Mouse (Mus musculus): Measurements from ENCODE around the gene Adap2.
"Not testable (repeated sequence)": the region's sequence is repeated elsewhere in the genome, so short reads cannot be mapped to it uniquely, and the experiment has no call there.

Gene Adap2

GRCm38 (mm10) chr11:80153857-80154495 is at the start of gene Adap2:
TSS of gene Adap2 (plus strand) at chr11:80154105.
- peak; percentile 36 to 50 for DNase-seq (ENCODE audit: low spot score in 2 of 2)

- DNase-seq (ENCODE audit: low spot score in 2 of 2): no peak
Measured at GRCm38 (mm10) chr11:80104407-80104806, 49.5 kb upstream of the Adap2 start.

- no peak for DNase-seq (ENCODE audit: low spot score in 2 of 2)
Measured at GRCm38 (mm10) chr11:80116411-80116810, 37.5 kb upstream of the Adap2 start.

- DNase-seq (ENCODE audit: low spot score in 2 of 2): no peak
Measured at GRCm38 (mm10) chr11:80132050-80132449, 21.9 kb upstream of the Adap2 start.

- DNase-seq (ENCODE audit: low spot score in 2 of 2): no peak
Measured at GRCm38 (mm10) chr11:80134744-80135143, 19.2 kb upstream of the Adap2 start.

- DNase-seq (ENCODE audit: low spot score in 2 of 2): no peak
Measured at GRCm38 (mm10) chr11:80135954-80136683, 17.8 kb upstream of the Adap2 start.

GRCm38 (mm10) chr11:80136786-80137185 is 17.1 kb upstream of the Adap2 start:
- no peak for DNase-seq (ENCODE audit: low spot score in 2 of 2)

- DNase-seq (ENCODE audit: low spot score in 2 of 2): no peak
Measured at GRCm38 (mm10) chr11:80137773-80138172, 16.1 kb upstream of the Adap2 start.

GRCm38 (mm10) chr11:80141825-80142521 is 11.9 kb upstream of the Adap2 start, which contains the start of gene Tefm:
TSS of gene Tefm (minus strand) at chr11:80142175.
- DNase-seq (ENCODE audit: low spot score in 2 of 2): peak; percentile 59 to 65

DNA sequence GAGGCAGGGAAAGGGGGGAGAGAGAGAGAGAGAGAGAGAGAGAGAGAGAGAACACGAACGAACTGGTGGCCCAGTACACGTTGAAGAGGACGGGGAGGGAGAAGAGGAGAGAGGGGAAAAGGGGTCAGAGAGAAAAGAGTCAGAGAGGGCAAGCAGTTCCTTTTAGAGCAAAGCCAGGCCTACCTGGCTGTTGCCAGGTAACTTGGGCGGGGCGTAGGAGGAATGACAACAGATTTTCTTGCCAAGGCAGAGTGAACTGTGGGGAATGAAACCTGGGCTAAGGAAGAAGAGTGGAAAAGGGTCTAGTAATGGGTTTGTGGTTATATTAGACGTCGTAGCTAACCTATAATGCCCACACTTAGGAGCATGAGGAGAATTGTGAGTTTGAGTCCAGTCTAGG is 11.0 kb upstream of the Adap2 start:
- DNase-seq (ENCODE audit: low spot score in 2 of 2): no peak

DNA sequence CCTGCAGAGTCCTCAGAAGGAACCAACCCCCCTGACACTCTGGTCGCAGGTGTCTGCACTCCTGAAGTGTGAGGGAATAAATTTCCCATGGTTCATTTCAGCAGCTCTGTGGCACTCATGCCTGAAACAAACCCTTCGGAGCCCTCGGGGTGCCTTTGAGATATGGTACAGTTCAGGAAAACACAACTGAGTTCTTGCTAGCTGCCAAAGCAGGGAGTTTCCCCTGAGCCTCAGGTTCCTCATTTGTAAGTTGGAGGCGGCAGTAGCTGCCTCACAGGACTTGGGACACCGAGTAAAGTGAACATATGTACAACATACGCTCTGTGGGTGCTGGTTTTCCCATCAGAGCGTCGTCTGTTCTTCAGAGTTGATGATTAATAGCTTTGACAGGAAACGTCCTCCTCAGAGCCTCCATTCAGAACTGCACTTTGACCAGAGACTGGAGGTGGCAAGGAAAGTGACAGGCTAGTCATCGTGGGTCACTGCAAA is 8.1 kb upstream of the Adap2 start:
- no peak for DNase-seq (ENCODE audit: low spot score in 2 of 2)

- DNase-seq (ENCODE audit: low spot score in 2 of 2): no peak
Measured at GRCm38 (mm10) chr11:80147748-80148147, 6.2 kb upstream of the Adap2 start.

- DNase-seq (ENCODE audit: low spot score in 2 of 2): no peak
Measured at GRCm38 (mm10) chr11:80148313-80148712, 5.6 kb upstream of the Adap2 start.

DNA sequence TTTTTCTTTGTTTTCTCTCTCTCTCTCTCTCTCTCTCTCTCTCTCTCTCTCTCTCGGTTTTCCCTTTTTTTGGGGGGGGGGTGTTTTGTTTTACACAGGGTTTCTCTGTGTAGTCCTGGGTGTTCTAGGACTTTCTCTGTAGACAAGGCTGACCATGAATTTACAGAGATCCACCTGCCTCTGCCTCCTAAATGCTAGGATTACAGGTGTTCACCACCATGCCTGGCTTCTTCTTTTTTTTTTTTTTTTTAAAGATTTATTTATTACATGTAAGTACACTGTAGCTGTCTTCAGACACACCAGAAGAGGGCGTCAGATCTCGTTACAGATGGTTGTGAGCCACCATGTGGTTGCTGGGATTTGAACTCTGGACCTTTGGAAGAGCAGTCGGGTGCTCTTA is 4.9 kb upstream of the Adap2 start:
- DNase-seq (ENCODE audit: low spot score in 2 of 2): not testable (repeated sequence)

DNA sequence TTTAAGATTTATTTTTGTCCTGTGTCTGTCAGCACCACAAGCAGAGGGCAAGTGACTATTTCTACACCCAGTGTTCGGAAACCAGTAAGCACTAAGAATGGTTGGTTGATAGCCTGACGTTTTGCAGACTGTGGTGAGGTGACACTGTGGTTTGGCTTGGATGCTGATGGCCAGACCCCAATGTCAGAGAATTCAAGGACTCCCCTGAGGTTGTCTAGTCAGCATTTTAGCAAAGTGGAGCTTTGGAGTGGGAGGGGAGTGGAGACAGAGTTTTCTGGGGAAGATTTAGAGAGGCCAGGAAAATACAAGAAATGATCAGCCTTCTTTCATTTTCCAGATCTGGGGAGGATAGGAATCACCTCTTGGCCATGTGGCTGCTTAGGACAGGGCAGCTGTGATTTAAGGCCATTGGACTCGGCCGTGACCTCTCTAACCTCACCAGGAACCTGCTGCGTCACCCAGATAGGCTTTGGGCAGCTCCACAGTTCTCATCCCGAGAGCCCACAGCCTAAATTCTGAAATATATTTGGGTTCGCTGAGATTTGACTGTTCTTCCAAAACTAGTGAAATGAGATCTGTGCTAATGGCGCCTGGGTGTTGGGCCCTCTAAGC is 4.4 kb upstream of the Adap2 start:
- no peak for DNase-seq (ENCODE audit: low spot score in 2 of 2)

DNA sequence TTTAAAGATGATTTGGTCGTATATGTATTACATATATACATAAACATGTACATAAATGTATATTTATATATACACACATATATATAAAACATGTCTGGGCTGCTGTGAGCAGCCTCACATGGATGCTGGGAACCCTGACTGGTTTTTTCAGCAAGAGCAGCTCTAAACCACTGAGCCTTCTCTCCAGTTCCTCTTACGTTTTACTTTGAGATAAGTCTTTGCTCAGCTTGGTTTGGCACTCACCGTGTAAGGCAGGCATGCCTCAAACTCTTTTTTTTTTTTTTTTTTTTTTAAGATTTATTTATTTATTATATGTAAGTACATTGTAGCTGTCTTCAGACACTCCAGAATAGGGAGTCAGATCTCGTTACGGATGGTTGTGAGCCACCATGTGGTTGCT is 3.3 kb upstream of the Adap2 start:
- DNase-seq (ENCODE audit: low spot score in 2 of 2): no peak

- no peak for DNase-seq (ENCODE audit: low spot score in 2 of 2)
Measured at GRCm38 (mm10) chr11:80151541-80151940, 2.4 kb upstream of the Adap2 start.

GRCm38 (mm10) chr11:80152376-80152775 is 1.5 kb upstream of the Adap2 start:
- no peak for DNase-seq (ENCODE audit: low spot score in 2 of 2)

- DNase-seq (ENCODE audit: low spot score in 2 of 2): no peak
Measured at GRCm38 (mm10) chr11:80154501-80154900, 596 bp downstream of the Adap2 start.

DNA sequence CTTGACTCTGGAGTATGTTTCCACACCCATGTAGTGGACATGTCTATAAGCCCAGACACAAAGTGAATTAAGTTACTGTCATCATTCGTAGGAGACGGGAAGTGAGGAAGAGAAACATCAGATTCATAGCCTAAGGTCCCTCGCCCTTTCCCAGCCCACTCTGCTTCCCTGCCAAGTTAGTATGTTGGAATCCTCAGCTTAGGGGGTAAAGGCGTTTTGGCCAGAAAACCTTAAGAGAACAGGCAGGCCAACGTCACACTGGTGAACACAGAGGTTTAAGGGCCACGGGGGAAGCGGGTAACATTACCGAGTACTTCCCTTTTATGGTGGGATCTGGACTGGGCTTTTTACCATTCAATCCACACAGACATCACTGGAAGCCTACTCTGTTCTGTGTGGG is 1.6 kb downstream of the Adap2 start:
- no peak for DNase-seq (ENCODE audit: low spot score in 2 of 2)

GRCm38 (mm10) chr11:80155961-80156360 is 2.1 kb downstream of the Adap2 start:
- no peak for DNase-seq (ENCODE audit: low spot score in 2 of 2)

DNA sequence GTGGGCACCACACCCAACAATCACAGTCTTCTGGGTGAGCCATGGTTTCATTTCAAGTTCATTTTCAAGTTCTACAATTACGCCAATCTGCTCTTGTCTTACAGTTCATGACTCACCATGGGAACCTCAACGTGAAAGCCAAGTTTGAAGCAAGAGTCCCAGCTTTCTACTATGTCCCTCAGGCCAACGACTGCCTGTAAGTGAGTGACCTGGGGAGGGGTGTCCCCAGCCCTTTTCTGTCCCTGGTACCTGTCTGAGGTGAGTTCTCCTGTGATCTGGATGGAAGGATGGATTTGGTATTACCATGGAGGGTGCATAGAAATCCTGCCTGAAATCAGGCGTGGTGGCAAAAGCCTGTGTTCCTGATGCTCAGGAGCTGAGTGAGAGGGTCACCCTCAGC is 2.9 kb downstream of the Adap2 start:
- no peak for DNase-seq (ENCODE audit: low spot score in 2 of 2)
